Mouse (Mus musculus): ENCODE results near the gene Tnfsf12. TPM values are rescaled to one million over a fixed set of nuclear protein-coding genes. Genes with fewer than 3 reads are reported as not detected.

Tnfsf12 gene
- polyA plus RNA-seq (2012; rRNA removed), result 4.4 and 4.8 TPM in 2 replicates

GRCm38 (mm10) chr11:69695361-69696181, at the start of gene Tnfsf12, which contains the start of gene Tnfsfm13:
Gene Tnfsf12, minus strand, starts transcription at chr11:69695849.
Gene Tnfsfm13, minus strand, starts transcription at chr11:69696098.

DNA sequence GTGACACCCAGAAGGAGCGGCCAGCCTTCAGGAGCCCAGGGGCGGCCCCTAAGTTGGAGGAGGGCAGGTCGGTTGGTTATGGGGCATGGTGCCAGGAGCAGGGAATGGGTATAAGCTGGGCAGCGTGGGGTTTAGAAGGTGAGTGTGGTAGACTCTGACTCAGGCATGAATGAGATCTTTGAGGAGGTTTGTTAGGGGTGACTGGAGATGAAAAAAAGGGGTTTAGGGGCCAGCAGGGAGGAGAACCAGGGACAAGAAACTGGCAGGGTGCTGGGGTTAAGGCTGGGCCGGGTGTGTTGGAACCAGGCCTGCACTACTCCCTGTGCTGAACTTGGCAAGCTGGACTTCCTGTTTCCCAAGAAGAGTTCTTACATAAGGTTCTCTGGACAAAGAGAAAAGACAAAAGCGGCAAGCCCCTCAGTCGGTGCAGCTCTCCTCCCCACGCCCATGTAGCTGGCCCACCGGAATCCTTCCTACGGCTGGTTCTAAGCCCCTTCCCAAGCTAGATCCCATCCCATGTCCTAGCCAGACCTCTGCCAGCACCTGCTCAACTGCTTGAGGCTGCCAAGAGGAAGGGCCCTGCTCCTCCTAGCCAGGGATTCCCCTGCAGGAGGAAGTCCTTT, 10.0 kb downstream of the Tnfsf12 start, which contains the start of gene Tnfsf13:
Gene Tnfsf13 (minus strand): TSS at position 259 of the 623 bp plus-strand sequence.

GRCm38 (mm10) chr11:69681314-69682208, 14.1 kb downstream of the Tnfsf12 start, which contains the start of gene Senp3:
Gene Senp3, minus strand, starts transcription at chr11:69682084.

GRCm38 (mm10) chr11:69672211-69672706, 23.4 kb downstream of the Tnfsf12 start, which contains the start of gene Eif4a1:
Gene Eif4a1, minus strand, starts transcription at chr11:69672423.

GRCm38 (mm10) chr11:69665961-69666664, 29.5 kb downstream of the Tnfsf12 start, which contains the start of gene Cd68:
Gene Cd68, minus strand, starts transcription at chr11:69666153.

GRCm38 (mm10) chr11:69662213-69662966, 33.3 kb downstream of the Tnfsf12 start, which contains the start of gene Mpdu1:
Gene Mpdu1, minus strand, starts transcription at chr11:69662642.

DNA sequence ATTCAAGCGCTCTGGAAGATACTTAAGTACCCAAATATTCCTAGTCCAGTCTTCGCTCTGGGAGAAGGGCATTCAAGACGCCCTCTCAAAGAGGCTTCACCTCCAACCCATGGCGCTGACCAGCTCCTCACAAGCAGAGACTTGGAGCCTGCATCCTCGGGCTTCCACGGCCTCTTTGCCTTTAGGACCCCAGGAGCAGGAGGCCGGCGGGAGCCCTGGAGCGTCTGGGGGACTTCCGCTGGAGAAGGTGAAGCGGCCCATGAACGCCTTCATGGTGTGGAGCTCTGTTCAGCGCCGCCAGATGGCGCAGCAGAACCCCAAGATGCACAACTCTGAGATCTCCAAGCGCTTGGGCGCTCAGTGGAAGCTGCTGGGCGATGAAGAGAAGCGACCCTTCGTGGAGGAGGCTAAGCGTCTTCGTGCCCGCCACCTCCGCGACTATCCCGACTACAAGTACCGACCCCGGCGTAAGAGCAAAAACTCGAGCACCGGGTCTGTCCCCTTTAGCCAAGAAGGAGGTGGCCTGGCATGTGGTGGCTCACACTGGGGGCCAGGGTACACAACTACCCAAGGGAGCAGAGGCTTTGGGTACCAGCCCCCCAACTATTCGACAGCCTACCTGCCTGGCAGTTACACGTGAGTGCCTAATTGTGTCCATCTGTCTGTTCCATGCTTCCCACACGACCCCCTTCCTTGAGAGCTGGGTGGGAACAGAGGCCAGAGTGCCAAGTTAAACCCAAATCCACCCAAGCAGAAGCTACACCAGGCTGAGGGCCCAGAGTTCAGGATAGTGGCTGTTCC, 40.2 kb downstream of the Tnfsf12 start, which contains the start of gene Sox15:
Gene Sox15 (plus strand): TSS at position 51 of the 801 bp plus-strand sequence.

Other genes starting within 250 kb of the Tnfsf12 start
- gene Dnah2, start 146.7 kb downstream of the Tnfsf12 start, polyA plus RNA-seq (2012; rRNA removed), result 0.20 and 0.22 TPM in 2 replicates
- gene Efnb3, start 135.6 kb downstream of the Tnfsf12 start, polyA plus RNA-seq (2012; rRNA removed), result 0.58 and 0.60 TPM in 2 replicates
- 6.5 and 6.7 TPM in 2 replicates for gene Wrap53, start 115.6 kb downstream of the Tnfsf12 start, polyA plus RNA-seq (2012; rRNA removed)
- gene Trp53, start 115.5 kb downstream of the Tnfsf12 start, polyA plus RNA-seq (2012; rRNA removed), result 51.0 and 51.9 TPM in 2 replicates
- 5.7 and 7.2 TPM in 2 replicates for gene Atp1b2, start 89.9 kb downstream of the Tnfsf12 start, polyA plus RNA-seq (2012; rRNA removed)
- gene Shbg, start 77.9 kb downstream of the Tnfsf12 start, polyA plus RNA-seq (2012; rRNA removed), result 2.6 and 2.9 TPM in 2 replicates
- gene Sat2, start 73.8 kb downstream of the Tnfsf12 start, polyA plus RNA-seq (2012; rRNA removed), result 7.3 and 7.7 TPM in 2 replicates
- 17.5 and 22.6 TPM in 2 replicates for gene Fxr2, start 62.9 kb downstream of the Tnfsf12 start, polyA plus RNA-seq (2012; rRNA removed)
- gene Sox15, start 40.5 kb downstream of the Tnfsf12 start, polyA plus RNA-seq (2012; rRNA removed), result 0.07 and 0.11 TPM in 2 replicates
- 45.9 and 49.8 TPM in 2 replicates for gene Mpdu1, start 33.2 kb downstream of the Tnfsf12 start, polyA plus RNA-seq (2012; rRNA removed)
- gene Cd68, start 29.7 kb downstream of the Tnfsf12 start, polyA plus RNA-seq (2012; rRNA removed), result 14.8 and 16.0 TPM in 2 replicates
- 330 and 348 TPM in 2 replicates for gene Eif4a1, start 23.4 kb downstream of the Tnfsf12 start, polyA plus RNA-seq (2012; rRNA removed)
- 37.6 and 40.5 TPM in 2 replicates for gene Senp3, start 13.8 kb downstream of the Tnfsf12 start, polyA plus RNA-seq (2012; rRNA removed)
- 0.54 and 0.78 TPM in 2 replicates for gene Tnfsf13, start 10.1 kb downstream of the Tnfsf12 start, polyA plus RNA-seq (2012; rRNA removed)
- gene Tnfsfm13, start 249 bp upstream of the Tnfsf12 start, polyA plus RNA-seq (2012; rRNA removed), result 0.96 and 1.1 TPM in 2 replicates
- 5.5 and 8.0 TPM in 2 replicates for gene Polr2a, start 62.8 kb upstream of the Tnfsf12 start, polyA plus RNA-seq (2012; rRNA removed)
- 0.02 TPM in 1 of 2 replicates, not detected in the other for gene Slc35g3, start 66.1 kb upstream of the Tnfsf12 start, polyA plus RNA-seq (2012; rRNA removed)
- 2.3 and 2.8 TPM in 2 replicates for gene Zbtb4, start 70.1 kb upstream of the Tnfsf12 start, polyA plus RNA-seq (2012; rRNA removed)
- gene Chrnb1, start 100.1 kb upstream of the Tnfsf12 start, polyA plus RNA-seq (2012; rRNA removed), result 1.3 and 1.6 TPM in 2 replicates
- 0.43 and 0.58 TPM in 2 replicates for gene Fgf11, start 106.0 kb upstream of the Tnfsf12 start, polyA plus RNA-seq (2012; rRNA removed)
- gene Tmem102, start 109.8 kb upstream of the Tnfsf12 start, polyA plus RNA-seq (2012; rRNA removed), result 1.2 and 1.6 TPM in 2 replicates
- gene Gm39566, start 119.4 kb upstream of the Tnfsf12 start, polyA plus RNA-seq (2012; rRNA removed), result not detected in 2 replicates
- not detected in 2 replicates for gene Spem2, start 122.6 kb upstream of the Tnfsf12 start, polyA plus RNA-seq (2012; rRNA removed)
- gene Spem1, start 126.3 kb upstream of the Tnfsf12 start, polyA plus RNA-seq (2012; rRNA removed), result not detected in 2 replicates
- 2.2 and 3.1 TPM in 2 replicates for gene Nlgn2, start 141.9 kb upstream of the Tnfsf12 start, polyA plus RNA-seq (2012; rRNA removed)
- 227 and 300 TPM in 2 replicates for gene Tmem256, start 142.7 kb upstream of the Tnfsf12 start, polyA plus RNA-seq (2012; rRNA removed)
- 19.8 and 22.6 TPM in 2 replicates for gene Plscr3, start 150.5 kb upstream of the Tnfsf12 start, polyA plus RNA-seq (2012; rRNA removed)
- 0.49 and 0.73 TPM in 2 replicates for gene Tnk1, start 162.9 kb upstream of the Tnfsf12 start, polyA plus RNA-seq (2012; rRNA removed)
- not detected in 2 replicates for gene Tmem95, start 182.2 kb upstream of the Tnfsf12 start, polyA plus RNA-seq (2012; rRNA removed)
- 1.2 TPM in 2 replicates for gene Kctd11, start 185.6 kb upstream of the Tnfsf12 start, polyA plus RNA-seq (2012; rRNA removed)
- 7.9 and 10.7 TPM in 2 replicates for gene Acap1, start 199.7 kb upstream of the Tnfsf12 start, polyA plus RNA-seq (2012; rRNA removed)
- gene 2810408A11Rik, start 205.1 kb upstream of the Tnfsf12 start, polyA plus RNA-seq (2012; rRNA removed), result 0.36 and 0.38 TPM in 2 replicates
- 11.4 and 13.4 TPM in 2 replicates for gene Neurl4, start 205.2 kb upstream of the Tnfsf12 start, polyA plus RNA-seq (2012; rRNA removed)
- 43.2 and 45.2 TPM in 2 replicates for gene Gps2, start 218.0 kb upstream of the Tnfsf12 start, polyA plus RNA-seq (2012; rRNA removed)
- 578 and 620 TPM in 2 replicates for gene Eif5a, start 226.1 kb upstream of the Tnfsf12 start, polyA plus RNA-seq (2012; rRNA removed)
- gene Ybx2, start 239.9 kb upstream of the Tnfsf12 start, polyA plus RNA-seq (2012; rRNA removed), result 0.08 and 0.42 TPM in 2 replicates

Measured in liver, embryonic 18 days (tissue).